Mouse (Mus musculus) c-Kit-positive CD71-positive TER-119-negative erythroid progenitor cells, embryonic 14.5 days (primary cell): Measurements from ENCODE around the gene Ptch2.

ENCODE experiments used
- DNase-seq: peaks from one replicate; pipeline ENCODE4 v3.0.0-alpha.2; 2013; ENCODE audit warnings: low read depth

The Ptch2 gene

GRCm38 (mm10) chr4:117105127-117105526 lies 9.3 kb downstream of the Ptch2 start:
- no peak for DNase-seq

GRCm38 (mm10) chr4:117107813-117108523 lies 12.1 kb downstream of the Ptch2 start:
- DNase-seq, result no peak

DNA sequence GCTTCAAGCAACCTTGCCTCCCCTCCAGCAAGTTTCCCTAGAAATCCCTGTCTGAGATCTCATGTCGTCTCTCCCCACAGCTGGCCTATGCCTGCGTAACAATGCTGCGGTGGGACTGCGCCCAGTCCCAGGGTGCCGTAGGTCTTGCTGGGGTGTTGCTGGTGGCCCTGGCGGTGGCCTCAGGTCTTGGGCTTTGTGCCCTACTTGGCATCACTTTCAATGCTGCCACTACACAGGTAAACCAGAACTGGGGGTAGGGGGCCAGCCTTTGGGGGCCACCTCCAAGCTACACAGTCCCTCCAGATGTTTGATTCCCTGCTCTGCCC lies 12.6 kb downstream of the Ptch2 start:
- no peak for DNase-seq

DNA sequence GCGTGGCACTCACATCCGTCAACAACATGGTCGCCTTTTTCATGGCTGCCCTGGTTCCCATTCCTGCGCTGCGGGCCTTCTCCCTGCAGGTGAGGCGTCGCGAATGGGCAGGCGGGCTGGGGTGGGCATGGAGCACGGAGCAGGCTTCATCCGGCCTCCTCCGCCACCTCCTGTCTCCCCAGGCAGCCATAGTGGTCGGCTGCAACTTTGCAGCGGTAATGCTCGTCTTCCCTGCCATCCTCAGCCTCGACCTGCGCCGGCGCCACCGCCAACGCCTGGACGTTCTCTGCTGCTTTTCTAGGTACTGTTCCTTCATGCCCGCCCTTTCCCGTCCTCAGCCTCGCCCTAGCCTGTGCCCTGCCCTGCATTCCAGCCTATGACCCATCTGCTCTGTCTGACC lies 13.5 kb downstream of the Ptch2 start:
- DNase-seq, result no peak

GRCm38 (mm10) chr4:117110249-117110648 lies 14.4 kb downstream of the Ptch2 start:
- DNase-seq, result no peak

GRCm38 (mm10) chr4:117110985-117111384 lies 15.1 kb downstream of the Ptch2 start:
- no peak for DNase-seq

DNA sequence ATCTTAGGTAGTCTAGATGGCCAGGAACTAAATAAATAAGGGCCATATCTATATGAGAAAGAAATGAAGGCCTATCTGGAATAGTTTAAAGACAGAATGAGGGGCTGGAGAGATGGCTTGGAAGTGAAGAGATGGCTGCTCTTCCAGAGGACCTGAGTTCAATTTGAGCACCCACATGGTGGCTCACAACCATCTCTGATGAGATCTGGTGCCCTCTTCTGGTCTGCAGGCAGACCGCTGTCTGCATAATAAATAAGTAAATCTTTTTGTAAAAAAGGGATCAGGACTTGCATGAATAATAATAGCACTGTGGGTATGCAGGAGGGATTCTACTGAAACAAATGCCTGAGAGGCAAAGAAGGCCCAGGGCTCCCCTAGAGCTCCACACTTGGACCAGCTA lies 17.4 kb downstream of the Ptch2 start:
- no peak for DNase-seq

- DNase-seq, result no peak
Observed at GRCm38 (mm10) chr4:117115592-117115991, 19.7 kb downstream of the Ptch2 start.

DNA sequence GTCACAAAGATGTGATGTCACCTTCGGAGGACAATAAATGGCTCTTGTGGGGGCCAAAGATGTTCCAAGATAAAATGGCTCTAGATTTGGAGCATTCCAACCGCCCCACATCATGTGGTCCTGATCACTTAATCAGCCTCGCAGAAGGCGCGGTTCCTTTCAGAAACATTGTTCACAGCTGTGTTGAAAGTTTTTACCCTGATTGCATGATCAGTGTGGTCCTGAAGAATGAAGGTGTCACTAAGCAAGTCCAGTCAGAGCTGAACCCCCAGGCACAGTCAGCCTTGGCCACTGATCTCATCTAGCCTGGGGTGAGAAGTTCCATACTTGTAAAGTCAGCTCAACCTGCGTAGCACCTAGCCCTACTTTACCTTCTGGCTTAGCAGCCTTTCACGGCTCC lies 22.1 kb downstream of the Ptch2 start:
- no peak for DNase-seq

- DNase-seq, result no peak
Observed at GRCm38 (mm10) chr4:117119636-117120035, 23.8 kb downstream of the Ptch2 start.

- no peak for DNase-seq
Observed at GRCm38 (mm10) chr4:117120052-117120444, 24.2 kb downstream of the Ptch2 start.

GRCm38 (mm10) chr4:117120445-117121414 lies 24.9 kb downstream of the Ptch2 start:
- peak; percentile 91 for DNase-seq

GRCm38 (mm10) chr4:117122209-117122608 lies 26.3 kb downstream of the Ptch2 start:
- DNase-seq, result no peak

GRCm38 (mm10) chr4:117123546-117124217 lies 27.8 kb downstream of the Ptch2 start:
- no peak for DNase-seq

GRCm38 (mm10) chr4:117124218-117124517 lies 28.3 kb downstream of the Ptch2 start:
- DNase-seq, result no peak

DNA sequence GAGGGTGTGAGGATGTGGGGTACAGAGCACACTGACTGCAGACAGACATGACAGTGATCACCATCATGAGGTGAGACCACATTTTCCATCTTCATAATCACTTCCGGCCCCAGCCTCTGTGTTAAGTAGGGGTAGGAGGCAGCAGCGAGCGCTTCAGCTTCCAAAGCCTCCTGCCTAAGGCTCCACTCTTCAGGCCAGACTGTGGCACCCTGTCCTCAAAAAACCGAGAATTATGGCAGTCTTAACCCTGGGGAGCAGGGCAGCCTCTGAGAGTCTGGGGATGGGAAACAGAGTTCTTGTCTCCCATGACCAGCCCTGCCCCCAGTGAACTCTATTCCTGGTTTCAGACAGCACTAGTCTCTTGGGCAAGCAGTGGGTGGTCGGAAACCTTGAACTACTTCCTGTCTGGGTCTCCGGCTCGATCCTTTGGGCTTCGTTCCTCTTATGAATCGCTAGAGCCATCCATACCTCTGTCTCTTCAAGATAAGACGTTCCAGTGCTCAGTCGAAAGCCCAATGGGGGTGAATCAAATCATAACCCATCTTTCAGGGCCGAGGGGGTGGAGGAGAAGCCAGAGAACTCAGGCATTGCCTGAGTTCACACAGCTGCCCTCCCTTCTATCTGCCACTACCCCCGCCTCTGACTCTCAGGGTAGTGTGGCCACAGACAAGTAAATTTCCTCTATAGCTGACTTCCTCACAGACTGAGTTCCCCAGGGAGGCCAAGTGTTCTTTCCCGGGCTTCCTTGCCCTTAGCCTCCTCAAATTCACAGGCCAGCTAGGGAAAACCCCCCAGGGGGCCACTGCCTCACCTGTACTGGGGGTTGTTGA lies 28.9 kb downstream of the Ptch2 start:
- peak; percentile 43 for DNase-seq

DNA sequence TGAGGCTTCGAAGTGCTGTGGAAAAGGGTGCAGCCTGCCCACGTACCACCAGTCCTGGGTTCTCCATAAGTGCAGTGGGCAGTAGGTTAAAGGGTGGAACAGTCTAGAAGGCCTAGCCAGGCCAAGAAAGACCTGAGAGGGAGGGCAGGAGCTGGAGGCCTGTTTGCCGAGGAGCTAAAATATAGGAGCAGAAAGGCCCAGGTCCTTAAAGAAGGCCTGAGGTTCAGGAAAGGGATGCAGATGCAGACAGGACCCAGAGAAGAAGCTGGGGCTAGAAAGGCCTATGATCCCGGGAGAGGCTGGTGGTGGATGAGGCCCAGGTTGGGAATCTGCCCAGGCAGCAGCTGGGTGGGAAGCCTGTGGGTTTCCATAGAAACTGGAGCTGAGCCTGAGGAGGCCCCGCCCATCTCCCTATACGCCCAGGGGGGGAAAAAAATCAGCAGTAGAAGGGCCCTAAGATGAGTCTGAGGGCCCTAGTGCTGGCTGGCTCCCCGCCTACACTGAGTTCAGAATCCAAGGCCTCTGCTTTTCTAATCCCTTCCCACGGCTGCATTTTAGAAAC lies 29.6 kb downstream of the Ptch2 start, which contains the start of gene Btbd19:
TSS of gene Btbd19 (minus strand) at position 378 of the 562 bp plus-strand sequence.
- DNase-seq, result no peak

DNA sequence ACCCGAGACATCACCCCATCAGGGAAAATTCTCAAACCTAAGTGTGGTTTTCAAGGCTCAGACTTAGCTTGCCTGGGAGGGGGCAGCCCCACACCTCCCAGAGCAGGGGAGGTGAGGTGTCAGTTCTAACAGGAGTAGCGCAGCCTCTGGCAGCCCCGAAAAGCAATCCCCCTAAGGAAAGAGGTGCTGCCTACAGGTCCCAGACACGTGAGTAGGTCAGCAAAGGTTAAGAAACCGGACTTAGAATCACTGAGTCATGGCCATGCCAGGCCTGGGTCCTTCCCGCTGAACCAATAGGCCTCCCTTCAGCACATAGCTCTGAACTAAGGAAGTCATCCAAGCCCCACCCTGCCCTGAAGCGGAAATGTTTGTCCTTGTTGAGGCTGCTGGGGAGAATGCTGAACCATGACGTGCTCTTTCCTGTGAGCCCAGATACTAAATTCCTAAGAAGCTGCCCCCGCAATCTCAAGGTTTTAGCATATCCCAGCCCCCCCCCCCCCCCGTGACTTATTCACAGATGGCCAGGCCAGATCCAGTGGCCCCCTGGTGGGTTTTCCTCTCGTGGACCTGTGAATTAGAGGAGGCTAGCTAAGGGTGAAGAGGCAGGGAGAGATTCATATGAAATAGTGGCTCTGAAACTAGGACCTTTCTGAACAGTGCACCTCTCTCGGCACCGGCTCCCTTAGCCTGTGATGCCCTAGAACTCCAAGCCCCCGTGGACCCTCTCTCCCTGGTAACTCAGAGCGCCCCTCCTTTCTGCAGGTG lies 30.2 kb downstream of the Ptch2 start:
- DNase-seq, result no peak

- no peak for DNase-seq
Observed at GRCm38 (mm10) chr4:117126675-117127290, 30.9 kb downstream of the Ptch2 start, which contains the start of gene Tctex1d4. Gene Tctex1d4, plus strand, starts transcription at chr4:117126794.

DNA sequence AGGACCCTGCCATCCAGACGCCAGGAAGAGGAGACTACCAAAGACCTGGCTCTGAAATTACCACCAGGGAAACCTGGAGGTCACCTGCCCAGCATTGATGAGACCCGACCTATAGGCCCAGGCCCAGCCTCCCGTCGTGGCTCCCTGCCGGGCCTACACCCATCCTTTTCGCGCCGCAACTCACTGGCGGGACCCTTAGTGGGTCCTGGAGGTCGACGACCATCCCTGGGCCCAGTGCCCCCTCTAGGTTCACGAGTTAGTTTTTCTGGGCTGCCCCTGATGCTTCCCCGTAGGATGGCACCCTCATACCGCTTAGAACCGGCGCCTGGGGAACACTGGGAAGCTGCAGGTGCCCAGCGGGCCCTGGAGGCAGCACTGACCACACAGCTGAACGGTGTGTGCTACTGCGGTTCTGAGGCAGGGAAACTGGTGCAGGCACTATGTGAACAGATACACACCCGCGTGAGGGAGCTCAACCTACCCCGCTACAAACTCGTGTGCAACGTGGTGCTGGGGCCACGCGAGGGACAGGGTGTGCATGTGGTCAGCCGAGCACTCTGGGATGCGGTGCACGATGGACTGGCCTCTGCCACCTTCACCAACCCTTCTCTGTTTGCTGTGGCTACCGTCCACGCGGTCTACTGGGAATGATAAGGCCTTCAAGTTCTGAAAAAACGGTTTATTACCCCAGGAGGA lies 32.3 kb downstream of the Ptch2 start:
- no peak for DNase-seq
